In the genomic region with DNA sequence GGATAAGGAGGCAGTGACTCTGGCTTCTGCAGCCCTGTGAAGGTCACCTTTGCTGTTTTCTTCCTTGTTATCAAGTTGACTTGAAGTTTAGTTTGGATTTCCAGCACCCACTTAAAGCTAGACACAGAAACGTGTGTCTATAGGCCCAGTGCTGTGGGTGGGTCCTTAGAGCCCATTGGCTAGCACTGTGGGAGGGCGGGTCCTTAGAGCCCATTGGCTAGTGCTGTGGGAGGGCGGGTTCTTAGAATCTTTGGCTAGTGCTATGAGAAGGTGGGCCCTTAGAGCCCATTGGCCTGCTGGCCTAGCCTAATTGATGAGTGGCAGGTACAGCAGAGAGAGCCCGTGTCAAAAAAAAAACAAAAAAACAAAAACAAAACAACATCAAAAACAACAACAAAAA, we compare ENCODE assay signal across 24 mouse cellular contexts. TPM values are rescaled to one million over a fixed set of nuclear protein-coding genes. Genes with fewer than 3 reads are reported as not detected.
DNase-seq lines count a peak whose midpoint lies in the region; ATAC-seq and TF ChIP-seq lines count a peak whose summit lies in the region.
"Had no signal": no experiment of that assay in that cellular context is flagged by ENCODE, and none has a peak within 500 bp of the region (broad histone marks: within the 10 kb centered on the region; RNA-seq: fewer than 3 reads in every experiment).

No protein-coding gene starts in this region.

- no peak for TF ChIP-seq CTCF in heart, postnatal 0 days (IDR thresholded peaks at IDR 0.05; ENCODE audit: low read depth)
- no peak for TF ChIP-seq CTCF in stomach, postnatal 0 days (IDR thresholded peaks at IDR 0.05; ENCODE audit: low read depth)

- H3K4me2 ChIP-seq in heart, postnatal 0 days (ENCODE audit: low read depth, low read length), result no peak overlapping the region
- no peak overlapping the region for H3K4me2 ChIP-seq in stomach, postnatal 0 days (replicated peaks; ENCODE audit: low read depth)
- H3K4me2 ChIP-seq: forebrain, embryonic 15.5 days; heart, embryonic 13.5 days had no signal

- TF ChIP-seq EP300 in heart, postnatal 0 days (IDR thresholded peaks at IDR 0.05; ENCODE audit: low read depth), result no peak
- no peak for TF ChIP-seq EP300 in stomach, postnatal 0 days (optimal IDR thresholded peaks at IDR 0.05)

- ATAC-seq in heart, postnatal 0 days (ENCODE audit: insufficient read depth, low read depth), result peak; percentile 48
- peak; percentile 85 for ATAC-seq in stomach, postnatal 0 days (ENCODE audit: low FRiP score, low TSS enrichment)
- ATAC-seq: forebrain, embryonic 15.5 days; midbrain, embryonic 16.5 days had no signal

- no peak overlapping the region for H3K9ac ChIP-seq in heart, postnatal 0 days (replicated peaks; ENCODE audit: low read depth, low read length)
- H3K9ac ChIP-seq in stomach, postnatal 0 days (ENCODE audit: low read length), result no peak overlapping the region
- H3K9ac ChIP-seq: forebrain, embryonic 15.5 days; heart, embryonic 13.5 days had no signal

- H3K4me3 ChIP-seq in heart, postnatal 0 days (ENCODE audit: low read depth, low read length), result no peak overlapping the region
- no peak overlapping the region for H3K4me3 ChIP-seq in stomach, postnatal 0 days (ENCODE audit: low read depth, low read length)
- H3K4me3 ChIP-seq: forebrain, embryonic 15.5 days; heart, embryonic 13.5 days; hindbrain, embryonic 10.5 days had no signal

- intact Hi-C loops in heart, postnatal 14 days (cut with DNase I), result no loop called here

- H3K36me3 ChIP-seq in heart, postnatal 0 days (replicated peaks; ENCODE audit: control insufficient read depth, insufficient read depth, low read length), result no peaks in the 10 kb centered on the region
- H3K36me3 ChIP-seq in stomach, postnatal 0 days (ENCODE audit: control insufficient read depth, insufficient read depth, low read length), result no peaks in the 10 kb centered on the region
- H3K36me3 ChIP-seq: forebrain, embryonic 15.5 days; hindbrain, embryonic 10.5 days had no signal

- no peaks in the 10 kb centered on the region for H3K27me3 ChIP-seq in heart, postnatal 0 days (ENCODE audit: control insufficient read depth, insufficient read depth, low read length)
- no peaks in the 10 kb centered on the region for H3K27me3 ChIP-seq in stomach, postnatal 0 days (ENCODE audit: control insufficient read depth, insufficient read depth, low read length)
- H3K27me3 ChIP-seq: forebrain, embryonic 15.5 days; heart, embryonic 13.5 days had no signal

- H3K27ac ChIP-seq in heart, postnatal 0 days (ENCODE audit: low read depth), result no peak overlapping the region
- no peak overlapping the region for H3K27ac ChIP-seq in stomach, postnatal 0 days (replicated peaks)
- H3K27ac ChIP-seq: forebrain, embryonic 15.5 days; hindbrain, embryonic 10.5 days had no signal

- 69% methylated on average over 4 of the region's 4 CpGs for WGBS in heart, postnatal 0 days
- 73% methylated on average over 4 of the region's 4 CpGs for WGBS in stomach, postnatal 0 days

- H3K9me3 ChIP-seq in heart, postnatal 0 days (replicated peaks; ENCODE audit: control insufficient read depth, low read length), result no peaks in the 10 kb centered on the region
- no peaks in the 10 kb centered on the region for H3K9me3 ChIP-seq in stomach, postnatal 0 days (ENCODE audit: control insufficient read depth, low read length)
- H3K9me3 ChIP-seq: forebrain, embryonic 15.5 days; heart, embryonic 13.5 days; hindbrain, embryonic 10.5 days had no signal

- no peak for DNase-seq in heart, postnatal 0 days (ENCODE audit: low spot score)
- DNase-seq in heart, postnatal 14 days, result no peak
- DNase-seq in testis, postnatal 14 days (ENCODE audit: low spot score), result peak; percentile 34
- no peak for DNase-seq in testis, postnatal 10 days (ENCODE audit: low spot score)
- DNase-seq in c-Kit-positive CD71-positive TER-119-negative erythroid progenitor cells, embryonic 14.5 days (ENCODE audit: low read depth), result peak; percentile 15
- DNase-seq in stomach, postnatal 0 days (ENCODE audit: low spot score), result peak; percentile 64
- no peak for DNase-seq in cerebellum, postnatal 36 days
- no peak for DNase-seq in embryo, embryonic 11 days
- DNase-seq: cerebellum, adult 8-10 months; kidney, postnatal 36 days; left cerebral cortex, postnatal 4 days; lung, postnatal 14 days; thymus, postnatal 25 days had no signal

- H3K4me1 ChIP-seq in heart, postnatal 0 days (ENCODE audit: control insufficient read depth, insufficient read depth), result peaks cover 21% of the 10 kb centered on the region; the same call in 1 of the 2 replicates
- no peaks in the 10 kb centered on the region for H3K4me1 ChIP-seq in stomach, postnatal 0 days (replicated peaks; ENCODE audit: control insufficient read depth, insufficient read depth)
- H3K4me1 ChIP-seq: forebrain, embryonic 15.5 days had no signal

RNA-seq across cellular contexts. Expression of gene Gata5, which starts 14.3 kb away (rescaled TPM):
- total RNA-seq in heart, postnatal 0 days (2014; rRNA removed; ENCODE audit: low replicate concordance), result 2.7 and 5.7 TPM in 2 replicates
- 1.2 and 1.8 TPM in 2 replicates for polyA plus RNA-seq in heart, postnatal 0 days (2015; fragmentation: Nextera tagmentation; extraction: Ambion mirVana)
- 1 to 10 TPM; 1.0 to 1.2 TPM for total RNA-seq in heart, postnatal 14 days (2021)
- polyA plus RNA-seq in stomach, postnatal 0 days (2015; fragmentation: Nextera tagmentation; extraction: Ambion mirVana), result 5.9 and 6.6 TPM in 2 replicates
- total RNA-seq: left cerebral cortex, adult 18-20 months; left cerebral cortex, postnatal 4 days; neutrophil, adult 5-6 weeks had no signal
- polyA plus RNA-seq: C2C12; embryonic facial prominence, embryonic 14.5 days; forebrain, embryonic 15.5 days; midbrain, embryonic 16.5 days had no signal

RNA-seq across cellular contexts. Expression of gene Rbbp8nl, which starts 30.5 kb away (rescaled TPM):
- total RNA-seq in heart, postnatal 0 days (2014; rRNA removed; ENCODE audit: low replicate concordance), result not detected in 2 replicates
- not detected in 2 replicates for polyA plus RNA-seq in heart, postnatal 0 days (2015; fragmentation: Nextera tagmentation; extraction: Ambion mirVana)
- total RNA-seq in heart, postnatal 14 days (2021), result not detected
- 1.2 and 1.8 TPM in 2 replicates for polyA plus RNA-seq in stomach, postnatal 0 days (2015; fragmentation: Nextera tagmentation; extraction: Ambion mirVana)
- total RNA-seq: adrenal gland, adult 18-20 months; gastrocnemius, postnatal 4 days; left cerebral cortex, adult 18-20 months; left cerebral cortex, postnatal 4 days; liver, adult 2 months; neutrophil, adult 5-6 weeks had no signal
- polyA plus RNA-seq: C2C12; forebrain, embryonic 15.5 days; liver, adult 2 months; midbrain, embryonic 16.5 days had no signal

RNA-seq across cellular contexts. Expression of gene Cables2, which starts 46.9 kb away (rescaled TPM):
- 14.6 and 15.3 TPM in 2 replicates for total RNA-seq in heart, postnatal 0 days (2014; rRNA removed; ENCODE audit: low replicate concordance)
- 6.2 and 6.5 TPM in 2 replicates for polyA plus RNA-seq in heart, postnatal 0 days (2015; fragmentation: Nextera tagmentation; extraction: Ambion mirVana)
- total RNA-seq in heart, postnatal 14 days (2021), result 10 to 100 TPM; 14.3 to 14.6 TPM
- polyA plus RNA-seq in stomach, postnatal 0 days (2015; fragmentation: Nextera tagmentation; extraction: Ambion mirVana), result 7.5 and 8.5 TPM in 2 replicates

Comparison
In these comparisons a context has a peak if more than half of its experiments do, and no peak if none do; other contexts are left out.
1. DNase-seq: peak in testis, postnatal 14 days (single experiment), c-Kit-positive CD71-positive TER-119-negative erythroid progenitor cells, embryonic 14.5 days (single experiment) and stomach, postnatal 0 days (single experiment); none in heart, postnatal 0 days (single experiment), heart, postnatal 14 days (0 of 2), testis, postnatal 10 days (single experiment), cerebellum, postnatal 36 days (0 of 2) and embryo, embryonic 11 days (single experiment).